Mouse (Mus musculus): ENCODE results near the gene Nkain2.

Gene Nkain2

DNA sequence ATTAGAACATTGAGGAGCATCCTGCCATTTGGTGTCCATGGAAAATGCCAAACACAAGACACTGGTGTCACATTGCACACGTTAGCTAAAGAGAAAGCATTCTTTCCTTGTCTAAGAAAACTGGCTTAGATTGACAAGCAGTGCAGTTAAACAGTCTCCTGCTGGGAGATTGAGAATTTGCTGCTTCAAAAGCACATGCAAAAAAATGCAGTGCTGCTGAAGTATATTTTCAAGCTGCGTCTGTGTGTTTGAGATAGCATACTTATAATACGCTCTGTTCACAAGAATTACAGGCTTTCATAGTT is 313.0 kb downstream of the Nkain2 start:
- no peak for DNase-seq (ENCODE audit: low read depth, low spot score)

DNA sequence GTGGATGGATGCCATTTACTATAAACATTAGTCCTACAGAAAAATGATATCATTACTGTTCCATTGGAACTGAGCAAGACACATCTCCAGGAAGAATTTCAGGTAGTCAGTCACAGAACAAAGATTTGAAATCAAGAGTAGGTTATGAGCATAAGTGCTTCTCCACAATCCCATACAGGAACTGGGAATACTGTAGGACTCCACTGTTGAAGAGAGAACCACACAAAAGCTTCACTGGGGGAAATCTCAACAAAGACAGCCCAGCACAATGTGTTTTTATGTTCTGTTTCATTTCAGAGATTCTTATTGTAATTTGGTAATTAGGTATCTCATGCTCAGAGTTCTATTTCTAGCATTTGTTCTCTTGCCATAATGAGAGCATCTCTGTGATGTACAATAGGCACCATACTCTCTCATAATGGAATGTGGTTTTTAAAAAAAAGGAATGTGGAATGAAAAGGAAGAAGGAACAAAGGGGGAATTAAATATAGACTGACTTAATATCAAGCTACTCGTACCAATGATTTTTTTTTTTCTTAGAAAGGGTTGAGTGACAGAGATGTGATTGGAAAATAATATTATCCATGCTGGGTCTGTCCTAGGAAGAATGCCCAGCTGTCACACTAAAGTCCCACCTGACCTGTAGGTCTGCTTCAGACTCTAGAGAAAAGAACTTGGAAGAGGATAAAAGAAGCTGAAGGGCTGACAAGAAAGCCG is 313.5 kb downstream of the Nkain2 start:
- DNase-seq (ENCODE audit: low read depth, low spot score) = no peak

DNA sequence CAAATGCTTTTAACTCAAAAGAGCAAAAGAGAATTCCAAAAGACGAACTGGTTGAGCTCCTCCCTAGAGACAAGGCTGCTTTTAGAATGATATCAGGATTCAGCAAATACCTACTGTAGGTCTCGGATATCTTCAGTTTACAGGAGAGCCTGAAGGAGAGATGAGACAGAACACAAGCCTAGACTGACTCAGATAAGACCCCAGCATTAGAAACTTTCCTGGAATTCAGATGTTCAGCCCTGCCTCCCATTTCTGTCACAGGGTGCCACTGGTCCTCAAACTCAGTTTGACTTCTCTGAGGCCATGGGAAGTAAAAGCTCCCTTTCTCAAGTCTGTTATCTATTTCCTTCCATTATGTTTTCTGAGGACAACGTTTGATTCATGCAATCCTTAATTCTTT is 332.6 kb downstream of the Nkain2 start:
- DNase-seq (ENCODE audit: low read depth, low spot score) = no peak

DNA sequence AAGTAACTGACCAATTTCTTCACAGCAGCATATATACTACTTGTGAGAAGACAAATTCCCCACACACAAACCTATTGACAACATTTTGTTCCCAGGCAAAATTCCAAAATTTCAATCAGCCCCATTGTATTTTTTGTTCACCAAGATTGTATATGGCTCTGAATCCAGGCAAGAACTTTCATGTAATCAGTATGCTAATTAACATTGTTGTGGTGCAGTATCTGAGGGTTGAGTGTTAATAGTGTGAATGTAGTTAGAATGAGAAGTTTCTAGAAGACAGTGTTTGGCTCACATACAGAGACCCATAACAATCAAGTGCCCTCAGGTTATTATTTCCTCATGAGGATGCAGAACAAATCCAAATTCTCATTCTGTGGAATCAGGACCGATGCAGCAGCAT is 354.2 kb downstream of the Nkain2 start:
- DNase-seq (ENCODE audit: low read depth, low spot score) = no peak

DNA sequence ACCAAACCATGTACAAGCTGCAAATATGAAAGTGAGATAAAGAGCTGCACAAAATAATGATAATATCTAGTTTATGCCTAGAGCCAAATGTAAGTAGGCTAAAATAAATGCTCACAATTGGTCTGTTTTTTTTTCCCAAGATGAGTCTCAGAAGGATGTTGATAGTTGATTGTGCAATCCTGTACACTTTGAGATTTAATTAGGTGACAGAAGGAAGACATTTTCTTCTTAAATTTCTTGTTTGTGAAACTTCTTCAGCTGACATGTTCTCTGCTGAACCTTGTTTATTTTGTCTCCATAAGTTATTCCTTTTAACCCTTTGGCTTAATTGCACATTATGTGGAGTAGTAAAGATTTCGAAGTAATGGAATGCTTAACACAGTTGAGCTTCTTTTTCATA is 379.4 kb downstream of the Nkain2 start:
- no peak for DNase-seq (ENCODE audit: low read depth, low spot score)

DNA sequence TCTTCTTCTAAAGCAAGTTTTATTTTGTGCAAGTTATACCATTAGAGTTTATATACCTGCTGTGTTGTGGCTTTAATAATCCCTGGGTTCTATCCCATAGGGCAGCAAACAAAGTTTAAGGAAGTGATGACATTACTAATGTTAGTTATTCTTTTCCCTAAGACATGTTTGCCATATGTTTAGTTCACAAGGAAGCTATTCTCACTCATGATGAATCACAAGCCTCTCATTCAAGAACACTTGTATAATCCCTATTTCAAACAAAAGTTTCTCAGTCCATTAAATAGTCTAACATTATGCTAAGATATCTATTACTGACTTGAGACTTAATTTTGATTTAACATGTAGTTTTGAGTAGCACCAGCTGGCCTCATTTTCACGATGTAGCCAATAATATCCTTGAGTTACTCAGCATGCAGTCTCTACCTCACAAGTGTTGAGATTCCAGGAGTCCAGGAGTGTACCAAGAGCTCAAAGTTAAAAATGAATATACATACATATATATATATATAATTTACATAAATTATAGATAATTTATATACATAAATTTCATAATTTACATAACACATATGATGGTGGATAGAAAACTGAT is 395.6 kb downstream of the Nkain2 start:
- no peak for DNase-seq (ENCODE audit: low read depth, low spot score)

DNA sequence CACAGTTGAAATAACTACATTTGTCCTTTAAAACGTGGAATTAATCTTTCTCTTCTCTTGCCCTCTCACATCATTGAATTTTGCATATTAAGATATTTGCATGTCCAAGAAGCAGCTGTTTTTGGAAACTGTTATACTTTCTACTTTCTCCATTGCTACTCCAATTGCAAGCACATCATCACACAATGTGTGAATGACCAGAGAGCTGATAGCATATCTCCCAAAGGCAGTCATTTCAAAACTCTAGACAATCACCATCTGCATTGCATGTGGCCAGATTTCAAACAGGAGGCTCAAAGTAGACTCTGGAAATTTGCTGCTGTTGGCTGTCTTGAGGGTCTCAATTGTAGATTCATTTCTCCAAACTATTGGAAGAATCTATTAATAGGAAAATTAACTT is 396.7 kb downstream of the Nkain2 start:
- DNase-seq (ENCODE audit: low read depth, low spot score) = no peak

DNA sequence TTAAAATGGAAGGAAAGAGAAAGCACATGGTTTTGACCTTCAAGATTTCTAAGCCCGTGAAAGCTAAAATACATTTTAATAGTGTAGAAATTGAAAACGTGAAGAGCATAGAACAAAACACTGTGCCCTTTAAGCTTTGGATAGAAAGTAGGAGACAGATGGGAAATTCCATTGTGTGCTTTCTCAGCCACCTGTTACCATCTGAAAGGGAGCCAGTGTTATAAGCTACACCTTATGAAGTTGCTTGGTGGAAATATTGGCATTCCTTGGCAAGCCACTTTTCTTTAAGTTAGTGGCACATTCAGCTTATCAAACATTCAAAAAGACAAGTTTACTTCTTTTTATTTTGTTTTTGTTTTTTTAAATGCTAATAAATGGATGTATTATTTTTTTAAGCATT is 427.5 kb downstream of the Nkain2 start:
- DNase-seq (ENCODE audit: low read depth, low spot score) = no peak

DNA sequence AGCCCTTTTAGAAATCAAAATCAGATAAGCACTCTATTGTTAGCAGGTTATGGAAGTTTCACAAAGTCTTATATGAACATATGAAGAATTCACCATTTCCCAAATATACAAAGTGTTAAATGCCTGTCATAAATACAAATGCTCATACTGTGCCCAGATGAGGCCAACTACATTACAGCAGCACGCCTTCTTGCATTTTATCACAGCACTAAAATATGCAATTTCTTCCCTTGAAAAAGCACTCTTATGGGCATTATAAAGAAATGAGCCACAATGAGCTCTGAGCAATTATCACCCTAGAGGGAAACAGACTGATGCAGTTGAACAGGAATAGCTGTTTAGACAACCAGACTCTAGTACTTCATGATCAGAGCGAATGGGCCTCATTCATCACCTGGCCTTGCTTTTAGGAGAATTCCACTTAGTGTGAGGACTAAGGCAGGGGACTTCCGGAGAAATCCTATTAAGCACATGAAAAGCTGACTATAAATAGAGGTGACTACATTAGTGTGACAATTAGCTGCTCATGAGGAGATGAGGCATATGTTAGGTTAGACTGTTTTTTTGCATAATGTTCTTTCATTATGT is 450.2 kb downstream of the Nkain2 start:
- no peak for DNase-seq (ENCODE audit: low read depth, low spot score)

DNA sequence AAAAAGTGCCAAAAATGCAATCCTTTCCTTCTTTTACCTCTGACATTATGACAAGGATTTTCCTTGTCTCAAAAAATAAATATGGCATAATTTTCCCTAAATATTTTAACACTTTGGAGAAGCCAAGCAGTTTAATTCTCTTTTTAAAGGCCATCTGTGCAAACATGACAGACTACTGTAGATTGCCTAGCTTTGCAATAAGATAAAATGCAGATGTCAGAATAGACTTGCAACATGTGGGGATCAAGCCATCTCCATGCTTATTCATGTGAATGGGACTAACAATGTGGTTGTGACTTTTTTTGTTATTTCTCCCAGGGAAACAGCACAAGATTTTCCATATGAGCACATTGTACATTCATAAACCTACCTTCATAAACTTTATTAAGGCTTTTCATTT is 476.0 kb downstream of the Nkain2 start:
- no peak for DNase-seq (ENCODE audit: low read depth, low spot score)

DNA sequence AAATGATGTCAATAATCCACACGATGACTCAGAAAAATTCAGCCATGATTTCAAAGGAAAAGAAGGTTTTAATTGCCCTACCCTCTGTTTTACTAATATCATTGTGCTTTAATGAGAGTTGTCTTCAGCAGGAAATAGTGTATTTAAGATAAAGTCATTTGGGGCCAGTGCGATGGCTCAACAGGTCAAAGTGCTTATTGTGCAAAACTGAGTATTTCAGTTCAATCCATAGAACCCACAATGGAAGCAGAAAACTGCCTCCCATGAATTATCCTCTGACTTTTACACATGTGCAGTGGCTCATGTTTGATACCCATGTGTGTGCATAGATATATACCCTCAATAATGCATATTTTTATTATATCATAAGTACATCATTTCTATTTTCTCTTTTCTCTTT is 478.9 kb downstream of the Nkain2 start:
- no peak for DNase-seq (ENCODE audit: low read depth, low spot score)

DNA sequence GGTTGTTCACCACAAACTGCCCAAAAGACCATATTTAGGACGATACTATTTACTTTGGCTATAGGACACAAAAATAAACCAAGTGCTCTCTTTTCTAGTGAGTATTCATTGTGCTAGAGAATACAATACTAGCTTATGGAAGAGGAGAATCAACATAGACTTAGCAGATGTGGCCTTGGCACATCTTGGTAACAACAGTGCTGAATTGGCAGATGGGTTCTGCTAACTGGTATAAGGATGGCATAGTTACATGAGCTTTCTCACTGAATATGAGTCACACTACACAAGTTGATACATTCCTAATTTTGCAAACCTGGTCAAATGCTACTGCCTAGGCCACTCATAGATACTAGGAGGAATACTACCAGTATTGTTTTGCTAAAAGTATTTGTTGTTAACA is 489.3 kb downstream of the Nkain2 start:
- DNase-seq (ENCODE audit: low read depth, low spot score) = no peak

DNA sequence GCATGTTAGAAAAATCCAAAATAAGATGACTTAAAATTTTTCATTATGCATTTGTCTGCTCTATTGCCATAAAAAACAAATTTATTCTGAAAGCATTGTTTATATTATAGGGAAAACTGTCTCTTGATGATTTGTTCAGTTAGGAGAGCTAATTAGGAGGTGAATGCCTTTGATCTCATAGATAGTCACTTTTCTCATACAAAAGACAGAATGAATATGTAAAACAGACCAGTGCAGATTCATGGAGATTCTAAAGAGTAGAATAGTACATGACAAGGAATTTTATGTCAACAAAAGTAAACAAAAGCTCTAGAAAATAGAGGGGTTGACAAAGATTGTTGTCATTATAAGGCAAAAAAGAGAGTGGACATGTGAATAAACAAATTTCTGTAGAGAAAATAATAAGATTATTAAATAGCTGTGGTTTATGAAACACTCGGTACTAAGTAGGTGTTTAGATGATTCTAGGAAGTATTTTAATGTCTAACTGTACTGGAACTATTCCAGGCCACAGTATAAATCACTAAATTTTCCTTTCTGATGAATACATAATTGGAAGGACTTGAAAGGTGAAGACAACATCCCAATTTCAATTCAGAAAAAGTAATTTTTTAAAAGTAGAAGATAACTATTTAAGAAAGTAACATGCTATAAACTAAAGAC is 496.3 kb downstream of the Nkain2 start:
- DNase-seq (ENCODE audit: low read depth, low spot score) = no peak

DNA sequence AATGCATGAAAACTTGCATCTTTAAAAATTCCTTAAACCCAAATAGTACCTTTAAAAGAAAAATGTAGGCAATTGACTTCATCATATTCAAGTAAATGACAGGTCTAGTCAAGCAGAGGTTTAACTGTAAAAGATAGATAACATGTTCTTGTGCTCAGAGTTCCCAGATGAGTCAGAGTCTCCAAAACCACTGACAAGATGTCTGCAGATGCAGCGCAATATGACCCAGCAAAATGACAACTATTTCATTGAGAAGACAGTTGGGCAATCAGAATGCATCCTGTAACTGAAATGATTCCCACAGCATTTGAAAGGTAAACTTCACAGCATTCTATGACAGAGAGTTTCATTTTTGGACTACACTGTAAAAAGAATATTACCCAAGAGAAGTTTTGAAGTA is 496.9 kb downstream of the Nkain2 start:
- no peak for DNase-seq (ENCODE audit: low read depth, low spot score)

DNA sequence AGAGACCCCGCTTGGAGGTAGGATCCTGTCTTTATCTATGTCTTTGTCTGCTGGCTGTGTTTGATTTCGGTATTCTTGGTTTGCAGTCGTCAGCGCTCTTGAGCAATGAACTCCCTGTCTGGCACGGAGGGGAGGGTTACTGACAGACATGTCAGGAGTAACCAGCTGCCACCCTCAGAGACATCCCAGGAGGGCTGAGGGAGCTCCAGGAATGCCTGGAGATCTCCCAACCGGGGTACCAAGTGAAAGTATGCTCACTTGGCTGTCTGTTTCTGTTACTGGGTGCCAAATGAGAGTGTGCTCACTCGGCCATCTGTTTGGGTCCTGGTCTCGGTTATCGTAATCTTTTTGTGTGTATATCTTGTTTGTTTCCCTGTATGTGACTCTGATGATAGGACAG is 577.5 kb downstream of the Nkain2 start:
- DNase-seq (ENCODE audit: low read depth, low spot score) = no peak

DNA sequence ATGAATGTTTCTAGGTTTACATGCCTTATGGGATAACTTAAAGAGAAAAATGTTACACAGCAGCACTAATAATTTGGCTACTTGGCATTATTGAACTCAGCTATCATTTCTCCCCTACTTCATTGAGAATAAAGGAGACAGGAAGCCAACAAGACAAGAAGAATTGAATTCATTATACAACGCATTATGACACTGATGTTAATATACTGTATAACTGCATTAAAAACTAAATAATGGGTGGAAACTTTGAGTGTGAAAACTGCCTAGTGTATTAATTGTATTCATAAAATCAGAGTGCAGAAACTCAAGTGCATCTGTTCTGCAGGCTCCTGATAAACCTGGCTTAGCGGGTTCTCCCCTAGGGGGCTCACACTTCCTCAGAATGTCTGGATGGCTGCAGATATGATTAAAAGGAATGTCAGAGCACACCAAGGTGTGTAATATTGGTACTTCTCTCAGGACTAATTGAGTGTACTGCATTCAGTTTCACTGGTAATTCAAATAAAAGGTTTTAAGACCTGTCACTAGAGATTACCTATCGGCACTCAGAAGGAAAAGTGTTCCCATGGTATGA is 589.2 kb downstream of the Nkain2 start:
- DNase-seq (ENCODE audit: low read depth, low spot score) = no peak

DNA sequence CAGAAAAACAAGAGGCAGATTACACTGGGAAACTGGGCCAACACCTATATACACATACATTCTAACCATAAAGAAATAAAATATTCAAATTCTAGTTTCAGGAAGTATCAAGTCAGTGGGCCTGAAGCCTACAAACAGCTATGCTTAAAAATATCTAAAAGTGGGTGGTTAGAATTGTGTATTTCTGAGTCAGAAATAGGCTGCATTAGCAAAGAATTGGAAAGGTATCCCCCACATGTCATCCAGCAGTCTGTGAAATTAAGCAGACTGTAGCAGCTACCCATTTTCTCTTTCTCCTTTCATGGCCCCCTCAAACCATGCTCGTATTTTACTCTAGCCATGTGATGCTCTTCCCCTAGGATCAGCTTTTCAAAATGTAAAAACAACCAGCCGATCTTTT is 599.8 kb downstream of the Nkain2 start:
- DNase-seq (ENCODE audit: low read depth, low spot score) = no peak

DNA sequence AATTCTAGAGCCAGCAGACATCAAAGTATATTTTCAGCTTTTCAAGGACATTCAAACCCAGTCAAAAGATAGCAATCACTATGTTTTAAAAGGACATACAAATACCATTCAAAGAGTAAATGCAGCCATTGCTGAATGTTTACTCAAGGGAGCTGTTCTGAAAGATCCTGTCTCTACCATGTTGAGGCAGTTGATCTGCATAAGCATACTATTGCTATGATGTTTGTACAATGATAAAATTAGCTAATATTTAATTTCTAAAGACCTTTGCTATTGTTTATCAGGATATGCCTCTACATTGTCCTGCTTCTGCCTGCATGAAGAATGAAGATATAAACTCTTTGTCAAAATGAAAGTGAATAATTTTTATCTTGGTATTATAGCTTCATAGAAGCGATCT is 606.6 kb downstream of the Nkain2 start:
- DNase-seq (ENCODE audit: low read depth, low spot score) = no peak

DNA sequence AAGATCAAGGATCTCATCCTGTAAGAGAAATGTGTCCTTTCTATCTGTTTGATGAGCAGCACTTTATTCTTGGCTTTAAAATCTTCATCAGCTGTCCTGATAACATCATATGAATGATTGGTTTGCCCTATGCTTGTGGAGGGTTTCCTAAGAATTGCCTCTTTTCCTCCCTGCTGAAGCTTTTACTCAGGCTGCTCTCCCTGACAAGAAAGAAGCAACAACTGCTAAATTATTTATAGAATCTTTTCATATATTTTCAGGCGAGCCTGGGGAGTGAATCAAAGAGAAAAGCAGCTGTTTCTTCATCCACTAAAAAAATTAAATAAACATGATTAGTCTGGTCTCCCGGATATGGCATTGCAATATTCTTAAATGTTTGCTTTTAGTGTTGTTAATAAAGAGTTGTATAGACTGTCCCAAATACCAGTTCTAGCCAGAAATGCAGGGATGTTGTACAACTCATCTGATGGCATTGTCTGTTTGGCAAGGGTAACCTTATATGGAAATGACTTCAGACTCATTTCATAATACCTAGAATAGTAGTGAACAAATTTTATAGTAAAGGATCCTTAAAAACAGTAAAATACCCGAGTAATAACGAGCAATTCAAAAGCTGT is 646.9 kb downstream of the Nkain2 start:
- no peak for DNase-seq (ENCODE audit: low read depth, low spot score)

DNA sequence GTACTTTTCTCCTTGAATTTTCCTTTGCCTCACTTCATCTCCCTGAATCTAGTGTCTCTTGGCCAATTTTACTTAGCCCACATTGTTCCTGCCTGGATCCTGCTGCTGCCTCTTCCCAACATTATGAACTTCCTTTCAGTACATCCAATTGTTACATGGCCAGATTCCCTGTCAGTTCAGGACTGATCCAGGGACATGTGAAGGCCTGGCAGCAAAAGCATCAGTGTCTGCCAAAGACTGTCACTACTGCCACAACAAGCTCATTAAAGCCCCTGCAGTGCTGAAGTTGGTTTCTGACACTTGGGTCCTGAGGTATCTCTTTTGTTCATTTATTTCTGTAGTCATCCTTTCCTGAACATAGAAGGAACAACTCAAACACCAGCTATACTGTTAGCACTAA is 649.1 kb downstream of the Nkain2 start:
- DNase-seq (ENCODE audit: low read depth, low spot score) = no peak

DNA sequence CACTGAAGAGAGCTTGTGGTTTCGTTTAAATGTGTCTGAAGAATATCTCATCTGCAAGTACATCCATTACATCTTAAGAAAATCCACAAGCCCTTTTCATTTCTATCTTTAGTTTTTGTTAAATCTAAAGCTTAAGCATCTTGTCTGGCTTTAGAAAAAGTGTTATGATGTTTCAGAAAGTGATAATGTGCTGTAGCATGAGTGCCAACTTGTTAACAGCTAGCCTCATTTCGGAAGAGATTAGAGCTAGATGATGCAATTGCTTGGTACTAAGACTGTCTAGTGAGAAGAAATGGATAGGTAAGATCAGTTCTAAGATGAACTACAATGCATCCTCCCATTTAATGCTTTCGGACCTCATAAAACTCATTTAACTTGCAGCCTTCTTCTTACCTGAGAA is 707.3 kb downstream of the Nkain2 start:
- DNase-seq (ENCODE audit: low read depth, low spot score) = no peak

DNA sequence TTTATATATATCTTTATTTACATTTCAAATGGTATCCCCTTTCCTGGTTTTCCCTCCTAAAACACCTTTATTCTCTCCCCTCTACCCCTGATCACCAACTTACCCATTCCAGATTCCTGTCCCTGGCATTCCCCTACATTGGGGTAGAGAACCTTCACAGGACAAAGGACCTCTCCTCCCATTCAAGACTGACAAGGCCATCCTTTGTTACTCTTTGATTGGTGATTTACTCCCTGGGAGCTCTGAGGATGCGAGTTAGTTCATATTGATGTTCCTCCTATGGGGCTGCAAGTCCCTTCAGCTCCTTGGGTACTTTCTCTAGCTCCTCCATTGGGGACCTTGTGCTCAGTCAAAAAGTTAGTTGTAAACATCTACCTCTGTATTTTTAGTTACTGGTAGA is 798.9 kb downstream of the Nkain2 start:
- DNase-seq (ENCODE audit: low read depth, low spot score) = no peak

Data from WW6 (cell line).